Mouse (Mus musculus): ENCODE measurements around the gene Nxf3. TPM values are rescaled to one million over a fixed set of nuclear protein-coding genes. Genes with fewer than 3 reads are reported as not detected.

Nxf3 gene
- total RNA-seq (2023): not detected

GRCm38 (mm10) chrX:136085155-136085554, at the start of gene Nxf3:
TSS of gene Nxf3 (minus strand) at chrX:136085255.

GRCm38 (mm10) chrX:136068020-136068419, 17.0 kb downstream of the Nxf3 start, which contains the start of gene Bex2:
TSS of gene Bex2 (minus strand) at chrX:136068236.

GRCm38 (mm10) chrX:136032799-136033763, 52.0 kb downstream of the Nxf3 start, which contains the start of gene Arxes1:
TSS of gene Arxes1 (plus strand) at chrX:136033367.

Other genes with a start within 250 kb of the Nxf3 start
- 1 to 10 TPM in 1 of 2 experiments, under 1 TPM in 1; 0.81 to 7.3 TPM for gene Gprasp2, start 246.2 kb downstream of the Nxf3 start, total RNA-seq (2023)
- gene Arxes2, start 91.4 kb downstream of the Nxf3 start, total RNA-seq (2023): not detected
- gene Arxes1, start 51.9 kb downstream of the Nxf3 start, total RNA-seq (2023): not detected
- gene Bex2, start 17.0 kb downstream of the Nxf3 start, total RNA-seq (2023): not detected
- gene Bex4, start 53.7 kb upstream of the Nxf3 start, total RNA-seq (2023): not detected
- 10 to 100 TPM in 1 of 2 experiments, 1 to 10 TPM in 1; 7.8 to 16.0 TPM for gene Tceal8, start 87.1 kb upstream of the Nxf3 start, total RNA-seq (2023)
- gene Tceal5, start 118.6 kb upstream of the Nxf3 start, total RNA-seq (2023): not detected
- not detected for gene Tceal7, start 129.5 kb upstream of the Nxf3 start, total RNA-seq (2023)
- under 1 TPM in 1 of 2 experiments, not detected in 1; 0.88 TPM for gene Bex1, start 130.3 kb upstream of the Nxf3 start, total RNA-seq (2023)
- gene Tceal9, start 159.8 kb upstream of the Nxf3 start, total RNA-seq (2023): 10 to 100 TPM; 23.3 to 24.1 TPM
- 10 to 100 TPM; 27.5 to 35.5 TPM for gene Bex3, start 185.0 kb upstream of the Nxf3 start, total RNA-seq (2023)

Data from monocyte, adult 59 days (primary cell).